Mouse (Mus musculus): ENCODE data around the gene Aak1. TPM values are rescaled to one million over a fixed set of nuclear protein-coding genes. Genes with fewer than 3 reads are reported as not detected.

The Aak1 gene
- polyA plus RNA-seq, 1 experiment = 2.2 TPM

DNA sequence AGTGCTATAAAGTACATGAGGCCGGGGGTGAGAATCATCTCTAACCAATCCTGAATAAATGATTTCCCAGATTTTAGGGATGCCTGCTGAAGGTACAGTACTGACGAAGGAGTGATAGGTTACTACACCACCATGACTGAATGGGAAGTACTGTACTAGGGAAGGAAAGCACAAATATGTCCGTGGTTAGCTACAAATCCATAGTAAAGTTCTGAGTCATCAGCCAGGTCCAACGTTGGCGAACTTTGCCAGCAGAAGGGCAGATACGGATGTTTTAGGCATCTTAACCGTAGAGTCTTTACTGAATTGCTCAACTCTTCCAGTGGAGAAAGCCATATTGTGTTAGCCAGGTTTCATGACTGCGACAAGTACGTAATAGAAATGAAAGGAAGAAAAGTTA, 91.6 kb downstream of the Aak1 start:
- H3K36me3 ChIP-seq (replicated peaks; ENCODE audit: low read length) = peaks cover 80% of the 10 kb centered on the region
- no peak overlapping the region for H3K4me3 ChIP-seq (replicated peaks)
- TF ChIP-seq FLI1 (IDR thresholded peaks at IDR 0.05; ENCODE audit: low read length) = no peak
- TF ChIP-seq GATA1 (IDR thresholded peaks at IDR 0.05; ENCODE audit: borderline replicate concordance, low read length) = no peak
- no peaks in the 10 kb centered on the region for H3K9me3 ChIP-seq
- H3K4me1 ChIP-seq = peaks cover 10% of the 10 kb centered on the region
- H3K27me3 ChIP-seq (replicated peaks) = no peaks in the 10 kb centered on the region

DNA sequence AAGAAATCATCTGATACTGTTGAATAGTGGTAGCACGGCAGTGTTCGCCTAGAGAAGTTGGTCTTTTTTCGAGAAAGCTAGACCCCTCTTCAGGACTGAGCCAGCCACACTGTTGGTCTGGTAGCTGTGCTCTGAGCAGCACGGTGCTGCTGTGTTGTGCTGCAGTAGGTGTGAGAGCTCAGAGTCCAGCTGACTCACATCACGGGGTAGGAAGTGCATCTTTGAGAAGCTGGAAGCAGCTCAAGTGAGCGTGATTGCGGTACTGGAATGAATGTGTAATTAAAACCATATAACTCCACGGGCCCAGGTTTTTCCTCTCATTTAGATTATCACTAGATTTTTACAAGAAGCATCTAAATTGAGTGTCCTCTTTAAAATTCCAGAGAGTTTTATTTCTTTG, 97.8 kb downstream of the Aak1 start:
- TF ChIP-seq FLI1 (IDR thresholded peaks at IDR 0.05; ENCODE audit: low read length) (no peak), GATA1 (IDR thresholded peaks at IDR 0.05; ENCODE audit: borderline replicate concordance, low read length) (no peak)
- Histone ChIP-seq H3K4me1 (peaks cover 20% of the 10 kb centered on the region), H3K36me3 (replicated peaks; ENCODE audit: low read length) (peaks cover 65% of the 10 kb centered on the region), H3K9me3 (no peaks in the 10 kb centered on the region), H3K4me3 (replicated peaks) (no peak overlapping the region), H3K27me3 (replicated peaks) (no peaks in the 10 kb centered on the region)

DNA sequence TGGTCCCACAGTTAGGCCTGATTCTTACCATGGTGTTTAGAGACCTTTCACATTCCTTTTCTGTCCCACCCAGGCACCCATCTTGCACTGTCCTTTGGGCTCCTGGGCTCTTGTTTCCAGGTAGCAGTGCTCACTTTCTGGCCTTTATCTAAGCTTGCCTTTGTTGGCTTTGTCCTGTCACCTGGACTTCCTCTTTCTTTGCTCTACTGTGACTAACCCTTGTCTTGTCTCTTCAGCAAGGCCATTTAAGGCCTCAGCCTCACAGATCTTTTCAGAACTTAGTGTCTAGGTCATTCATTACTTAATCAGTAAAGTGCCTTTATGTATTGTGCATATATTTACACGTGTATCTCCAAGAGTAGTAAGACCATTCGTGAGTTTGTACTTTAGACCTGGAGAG, 99.4 kb downstream of the Aak1 start:
- no peaks in the 10 kb centered on the region for H3K27me3 ChIP-seq (replicated peaks)
- TF ChIP-seq FLI1 (IDR thresholded peaks at IDR 0.05; ENCODE audit: low read length) = no peak
- no peak for TF ChIP-seq GATA1 (IDR thresholded peaks at IDR 0.05; ENCODE audit: borderline replicate concordance, low read length)
- H3K4me1 ChIP-seq = peaks cover 20% of the 10 kb centered on the region
- peaks cover 72% of the 10 kb centered on the region for H3K36me3 ChIP-seq (replicated peaks; ENCODE audit: low read length)
- no peak overlapping the region for H3K4me3 ChIP-seq (replicated peaks)
- H3K9me3 ChIP-seq = no peaks in the 10 kb centered on the region

DNA sequence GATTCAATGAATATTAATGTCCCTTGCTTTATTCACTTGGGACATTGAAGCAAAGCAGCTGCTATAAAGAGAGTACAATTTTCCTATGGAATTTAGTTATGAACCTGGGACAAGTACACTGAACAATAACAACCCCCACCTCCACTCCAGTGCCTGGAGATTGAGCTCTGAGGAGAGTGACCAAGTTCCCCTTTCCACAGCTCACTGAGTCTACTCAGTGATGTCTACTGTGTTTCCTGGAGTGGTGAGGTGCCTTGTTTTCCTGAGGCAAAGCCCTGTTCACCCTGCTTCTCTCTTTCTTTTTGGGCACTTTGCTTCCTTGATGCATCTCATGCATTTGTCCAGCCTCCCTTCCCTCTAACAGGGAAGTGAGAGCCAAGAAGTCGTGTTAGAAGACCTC, 100.8 kb downstream of the Aak1 start:
- peaks cover 20% of the 10 kb centered on the region for H3K4me1 ChIP-seq
- TF ChIP-seq GATA1 (IDR thresholded peaks at IDR 0.05; ENCODE audit: borderline replicate concordance, low read length) (no peak), FLI1 (IDR thresholded peaks at IDR 0.05; ENCODE audit: low read length) (no peak)
- no peaks in the 10 kb centered on the region for H3K27me3 ChIP-seq (replicated peaks)
- no peak overlapping the region for H3K4me3 ChIP-seq (replicated peaks)
- peaks cover 71% of the 10 kb centered on the region for H3K36me3 ChIP-seq (replicated peaks; ENCODE audit: low read length)
- no peaks in the 10 kb centered on the region for H3K9me3 ChIP-seq

GRCm38 (mm10) chr6:86950733-86951255, 101.5 kb downstream of the Aak1 start:
- Histone ChIP-seq H3K36me3 (replicated peaks; ENCODE audit: low read length) (peaks cover 71% of the 10 kb centered on the region), H3K4me3 (replicated peaks) (no peak overlapping the region), H3K9me3 (no peaks in the 10 kb centered on the region), H3K4me1 (peaks cover 20% of the 10 kb centered on the region), H3K27me3 (replicated peaks) (no peaks in the 10 kb centered on the region)
- TF ChIP-seq GATA1 (IDR thresholded peaks at IDR 0.05; ENCODE audit: borderline replicate concordance, low read length) (no peak), FLI1 (IDR thresholded peaks at IDR 0.05; ENCODE audit: low read length) (no peak)

DNA sequence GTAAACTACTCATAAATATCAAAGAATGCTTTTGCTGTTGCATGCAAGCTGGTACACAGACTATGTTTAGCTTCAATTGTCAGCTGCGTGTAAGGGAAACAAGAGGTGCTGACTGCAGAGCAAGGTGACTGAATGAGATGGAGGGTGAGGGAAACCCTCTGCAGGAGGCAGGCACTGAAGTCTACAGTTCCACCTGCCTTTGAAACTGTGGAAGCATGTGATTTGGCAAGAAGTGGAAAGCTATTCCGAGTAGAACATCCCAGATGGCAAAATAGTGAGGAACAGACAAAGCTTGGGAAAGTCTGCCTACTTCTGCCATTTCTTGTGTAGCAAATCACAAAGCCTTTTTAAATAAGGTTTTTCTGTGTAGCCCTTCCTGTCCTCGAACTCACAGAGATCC, 106.4 kb downstream of the Aak1 start:
- no peak for TF ChIP-seq GATA1 (IDR thresholded peaks at IDR 0.05; ENCODE audit: borderline replicate concordance, low read length)
- no peak for TF ChIP-seq FLI1 (IDR thresholded peaks at IDR 0.05; ENCODE audit: low read length)
- H3K4me3 ChIP-seq (replicated peaks) = no peak overlapping the region
- H3K27me3 ChIP-seq (replicated peaks) = no peaks in the 10 kb centered on the region
- H3K9me3 ChIP-seq = no peaks in the 10 kb centered on the region
- peaks cover 80% of the 10 kb centered on the region for H3K36me3 ChIP-seq (replicated peaks; ENCODE audit: low read length)
- no peaks in the 10 kb centered on the region for H3K4me1 ChIP-seq

DNA sequence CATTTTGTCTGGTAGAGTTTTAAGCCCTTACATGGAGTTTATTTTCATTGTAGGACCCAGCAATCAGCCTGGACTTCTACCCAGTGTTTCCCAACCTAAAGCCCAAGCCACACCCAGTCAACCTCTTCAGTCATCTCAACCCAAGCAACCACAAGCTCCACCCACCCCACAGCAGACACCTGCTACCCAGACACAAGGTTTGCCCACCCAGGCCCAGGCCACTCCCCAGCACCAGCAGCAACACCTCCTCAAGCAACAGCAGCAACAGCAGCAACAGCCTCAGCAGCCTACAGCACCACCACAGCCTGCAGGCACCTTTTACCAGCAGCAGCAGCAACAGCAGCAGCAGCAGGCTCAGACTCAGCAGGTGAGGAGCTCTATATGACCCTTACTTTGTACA, 106.9 kb downstream of the Aak1 start:
- Histone ChIP-seq H3K9me3 (no peaks in the 10 kb centered on the region), H3K36me3 (replicated peaks; ENCODE audit: low read length) (peaks cover 80% of the 10 kb centered on the region), H3K4me3 (replicated peaks) (no peak overlapping the region), H3K4me1 (no peaks in the 10 kb centered on the region), H3K27me3 (replicated peaks) (no peaks in the 10 kb centered on the region)
- TF ChIP-seq FLI1 (IDR thresholded peaks at IDR 0.05; ENCODE audit: low read length) (no peak), GATA1 (IDR thresholded peaks at IDR 0.05; ENCODE audit: borderline replicate concordance, low read length) (no peak)

GRCm38 (mm10) chr6:86959006-86959405, 109.7 kb downstream of the Aak1 start:
- Histone ChIP-seq H3K9me3 (no peaks in the 10 kb centered on the region), H3K36me3 (replicated peaks; ENCODE audit: low read length) (peaks cover 85% of the 10 kb centered on the region), H3K4me3 (replicated peaks) (no peak overlapping the region), H3K4me1 (no peaks in the 10 kb centered on the region), H3K27me3 (replicated peaks) (no peaks in the 10 kb centered on the region)
- TF ChIP-seq FLI1 (IDR thresholded peaks at IDR 0.05; ENCODE audit: low read length) (no peak), GATA1 (IDR thresholded peaks at IDR 0.05; ENCODE audit: borderline replicate concordance, low read length) (no peak)

- no peaks in the 10 kb centered on the region for H3K27me3 ChIP-seq (replicated peaks)
- no peak for TF ChIP-seq FLI1 (IDR thresholded peaks at IDR 0.05; ENCODE audit: low read length)
- TF ChIP-seq GATA1 (IDR thresholded peaks at IDR 0.05; ENCODE audit: borderline replicate concordance, low read length) = no peak
- no peak overlapping the region for H3K4me3 ChIP-seq (replicated peaks)
- H3K36me3 ChIP-seq (replicated peaks; ENCODE audit: low read length) = peaks cover 93% of the 10 kb centered on the region
- H3K4me1 ChIP-seq = no peaks in the 10 kb centered on the region; the same call in 1 of the 2 replicates
- no peaks in the 10 kb centered on the region for H3K9me3 ChIP-seq
Measured at GRCm38 (mm10) chr6:86963987-86964685, 114.8 kb downstream of the Aak1 start.

DNA sequence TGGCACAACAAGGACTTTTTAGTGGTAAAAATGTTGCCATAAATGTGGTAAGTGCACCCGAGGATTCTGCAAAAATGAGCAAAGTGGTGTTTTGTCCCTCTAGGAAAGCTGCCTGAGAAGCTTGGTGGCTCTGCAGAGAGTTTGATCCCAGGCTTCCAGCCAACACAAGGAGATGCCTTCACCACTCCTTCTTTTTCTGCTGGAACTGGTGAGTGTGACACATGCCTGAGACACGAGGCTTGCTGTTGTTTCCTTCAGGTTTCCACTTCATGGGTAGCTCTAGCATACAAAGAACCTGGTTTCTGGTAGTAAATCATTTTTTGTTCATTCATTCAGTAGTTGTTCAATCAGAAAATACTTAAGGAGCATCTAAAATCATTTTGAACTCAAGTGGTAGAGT, 117.8 kb downstream of the Aak1 start:
- Histone ChIP-seq H3K36me3 (replicated peaks; ENCODE audit: low read length) (peaks cover 92% of the 10 kb centered on the region), H3K9me3 (0 out of 2 replicates have a peak, but pooled peaks cover under 1% of the 10 kb centered on the region), H3K27me3 (replicated peaks) (no peaks in the 10 kb centered on the region), H3K4me3 (replicated peaks) (no peak overlapping the region), H3K4me1 (peaks cover 6% of the 10 kb centered on the region)
- TF ChIP-seq FLI1 (IDR thresholded peaks at IDR 0.05; ENCODE audit: low read length) (no peak), GATA1 (IDR thresholded peaks at IDR 0.05; ENCODE audit: borderline replicate concordance, low read length) (no peak)

Measured in megakaryocyte, embryonic 14.5 days (primary cell).